Mouse (Mus musculus) hindbrain, postnatal 0 days (tissue): ENCODE measurements around the gene Plekhg2. TPM values are rescaled to one million over a fixed set of nuclear protein-coding genes. Genes with fewer than 3 reads are reported as not detected.

Experiments used
- ATAC-seq: fragments of 200-750 bp; cut with Nextera tagmentation; 2 replicates; pipeline ENCODE4 v1.8.0; 2017; ENCODE audit warnings: mild to moderate bottlenecking, moderate TSS enrichment, moderate library complexity
- DNase-seq: peaks from one replicate; pipeline ENCODE4 v3.0.0-alpha.2; 2015; ENCODE audit warnings: low spot score
- H3K27ac ChIP-seq: fragments of 300-500 bp; sonication (generic); 2 replicates; pipeline ENCODE4 v1.5.1; 2014; ENCODE audit warnings: mild to moderate bottlenecking
- H3K27me3 ChIP-seq: fragments of 300-500 bp; sonication (generic); 2 replicates; pipeline ENCODE4 v1.6.1; 2014; ENCODE audit warnings: low read length, mixed read lengths; ENCODE audit not compliant: insufficient read depth
- H3K36me3 ChIP-seq: fragments of 300-500 bp; sonication (generic); 2 replicates; pipeline ENCODE4 v1.6.1; 2014; ENCODE audit warnings: low read length, mixed read lengths; ENCODE audit not compliant: insufficient read depth
- H3K4me1 ChIP-seq: fragments of 300-500 bp; sonication (generic); 2 replicates; pipeline ENCODE4 v1.6.1; 2014; ENCODE audit warnings: antibody characterized with exemption, low read length, mixed read lengths; ENCODE audit not compliant: insufficient read depth
- H3K4me2 ChIP-seq: fragments of 300-500 bp; sonication (generic); 2 replicates; pipeline ENCODE4 v1.6.1; 2014; ENCODE audit warnings: low read depth, mild to moderate bottlenecking, low read length, moderate library complexity, mixed read lengths
- H3K4me3 ChIP-seq: fragments of 300-500 bp; sonication (generic); 2 replicates; pipeline ENCODE4 v1.5.1; 2014; ENCODE audit warnings: low read length
- H3K9ac ChIP-seq: fragments of 300-500 bp; sonication (generic); replicated peaks from 2 replicates; pipeline ENCODE4 v1.6.1; 2014; ENCODE audit warnings: mild to moderate bottlenecking, low read length, moderate library complexity, mixed read lengths
- H3K9me3 ChIP-seq: fragments of 300-500 bp; sonication (generic); 2 replicates; pipeline ENCODE4 v1.6.1; 2016; ENCODE audit warnings: low read length, mixed read lengths
- CTCF ChIP-seq: IDR thresholded peaks from 2 replicates; pipeline ENCODE4 v1.5.1; 2016; ENCODE audit warnings: antibody characterized with exemption, control low read depth, low read depth
- WGBS: fragments of 180-500 bp; shearing (Covaris S2); extraction: QIAGEN DNeasy Blood & Tissue Kit; methylation state at CpG from one replicate; pipeline ENCODE4 v1.1.7; 2014; 5-methylcytosine and 5-hydroxymethylcytosine counted together
- polyA plus RNA-seq: library from polyadenylated mRNA; unstranded; fragments of >200 nt; fragmentation: Nextera tagmentation; extraction: Ambion mirVana; gene quantifications from 2 replicates; pipeline ENCODE4 v1.2.1, GENCODE M21; 2015
- total RNA-seq: library from RNA; depleted of rRNA; stranded (reverse); fragments of >200 nt; gene quantifications from 2 replicates; pipeline ENCODE4 v1.2.3, GENCODE M21; 2014

The Plekhg2 gene
- total and polyA plus RNA-seq, 2 experiments from 2014 or later, result 9.1 to 18.6 TPM

- no peak for TF ChIP-seq CTCF
- WGBS, result 84% methylated on average over 10 of the region's 10 CpGs
- no peak overlapping the region for H3K27ac ChIP-seq
Measured at GRCm38 (mm10) chr7:28359854-28360253, 12.5 kb downstream of the Plekhg2 start.

GRCm38 (mm10) chr7:28358431-28358830, 14.0 kb downstream of the Plekhg2 start:
- DNase-seq (no peak), ATAC-seq (no peak; the same call in 1 of the 2 replicates)
- H3K9ac ChIP-seq, result no peak overlapping the region
- TF ChIP-seq CTCF, result no peak
- no peak overlapping the region for H3K27ac ChIP-seq
- H3K4me1 ChIP-seq, result no peaks in the 10 kb centered on the region
- no peaks in the 10 kb centered on the region for H3K27me3 ChIP-seq
- no peak overlapping the region for H3K4me2 ChIP-seq
- no peak overlapping the region for H3K4me3 ChIP-seq
- peaks cover 12% of the 10 kb centered on the region for H3K36me3 ChIP-seq
- 77% methylated on average over 7 of the region's 7 CpGs for WGBS
- H3K9me3 ChIP-seq, result no peaks in the 10 kb centered on the region

More at GRCm38 (mm10) chr7:28359854-28360253, 12.5 kb downstream of the Plekhg2 start:
- Histone ChIP-seq H3K4me2 (no peak overlapping the region), H3K27me3 (no peaks in the 10 kb centered on the region), H3K4me3 (no peak overlapping the region), H3K9ac (no peak overlapping the region), H3K9me3 (no peaks in the 10 kb centered on the region), H3K4me1 (no peaks in the 10 kb centered on the region), H3K36me3 (no peaks in the 10 kb centered on the region)
- no peak for DNase-seq
- ATAC-seq, result no peak

GRCm38 (mm10) chr7:28357984-28358383, 14.4 kb downstream of the Plekhg2 start:
- Histone ChIP-seq H3K4me1 (no peaks in the 10 kb centered on the region), H3K27ac (no peak overlapping the region; the same call in 1 of the 2 replicates), H3K36me3 (peaks cover 17% of the 10 kb centered on the region), H3K4me3 (no peak overlapping the region), H3K4me2 (no peak overlapping the region), H3K9me3 (no peaks in the 10 kb centered on the region), H3K27me3 (no peaks in the 10 kb centered on the region), H3K9ac (no peak overlapping the region)
- TF ChIP-seq CTCF, result no peak
- WGBS, result 7% methylated on average over 5 of the region's 5 CpGs
- ATAC-seq, result no peak
- no peak for DNase-seq

GRCm38 (mm10) chr7:28356981-28357380, 15.4 kb downstream of the Plekhg2 start:
- peaks cover 19% of the 10 kb centered on the region for H3K36me3 ChIP-seq
- H3K9ac ChIP-seq, result no peak overlapping the region
- no peaks in the 10 kb centered on the region for H3K4me1 ChIP-seq
- no peak; the same call in 1 of the 2 replicates for ATAC-seq
- WGBS, result 4% methylated on average over 5 of the region's 5 CpGs
- no peaks in the 10 kb centered on the region for H3K9me3 ChIP-seq
- H3K4me2 ChIP-seq, result no peak overlapping the region
- no peak for DNase-seq
- TF ChIP-seq CTCF, result no peak
- no peak overlapping the region for H3K4me3 ChIP-seq
- peak overlapping the region; percentile 38; the same call in 1 of the 2 replicates for H3K27ac ChIP-seq
- no peaks in the 10 kb centered on the region for H3K27me3 ChIP-seq

GRCm38 (mm10) chr7:28355221-28355620, 17.2 kb downstream of the Plekhg2 start:
- Histone ChIP-seq H3K4me1 (peaks cover 7% of the 10 kb centered on the region; the same call in 1 of the 2 replicates), H3K9me3 (no peaks in the 10 kb centered on the region), H3K36me3 (peaks cover 19% of the 10 kb centered on the region), H3K27me3 (no peaks in the 10 kb centered on the region), H3K4me3 (no peak overlapping the region), H3K9ac (no peak overlapping the region), H3K27ac (no peak overlapping the region), H3K4me2 (no peak overlapping the region)
- no peak for ATAC-seq
- WGBS, result 90% methylated on average over 3 of the region's 3 CpGs
- DNase-seq, result no peak
- no peak for TF ChIP-seq CTCF

GRCm38 (mm10) chr7:28354596-28354995, 17.8 kb downstream of the Plekhg2 start:
- H3K4me1 ChIP-seq, result peaks cover 7% of the 10 kb centered on the region; the same call in 1 of the 2 replicates
- H3K9me3 ChIP-seq, result no peaks in the 10 kb centered on the region
- H3K4me3 ChIP-seq, result no peak overlapping the region
- no peak overlapping the region for H3K9ac ChIP-seq
- H3K36me3 ChIP-seq, result peaks cover 19% of the 10 kb centered on the region
- 91% methylated on average over 3 of the region's 3 CpGs for WGBS
- ATAC-seq, result no peak
- no peak overlapping the region for H3K4me2 ChIP-seq
- no peaks in the 10 kb centered on the region for H3K27me3 ChIP-seq
- no peak overlapping the region for H3K27ac ChIP-seq
- no peak for TF ChIP-seq CTCF
- no peak for DNase-seq

GRCm38 (mm10) chr7:28354113-28354581, 18.3 kb downstream of the Plekhg2 start:
- peaks cover 19% of the 10 kb centered on the region for H3K36me3 ChIP-seq
- no peak overlapping the region for H3K4me2 ChIP-seq
- DNase-seq (no peak), ATAC-seq (no peak)
- no peaks in the 10 kb centered on the region for H3K9me3 ChIP-seq
- no peak overlapping the region for H3K27ac ChIP-seq
- WGBS, result 88% methylated on average over 3 of the region's 3 CpGs
- H3K9ac ChIP-seq, result no peak overlapping the region
- H3K4me3 ChIP-seq, result no peak overlapping the region
- TF ChIP-seq CTCF, result no peak
- peaks cover 7% of the 10 kb centered on the region; the same call in 1 of the 2 replicates for H3K4me1 ChIP-seq
- no peaks in the 10 kb centered on the region for H3K27me3 ChIP-seq
